Mouse (Mus musculus): ENCODE results near the gene Tnip1. TPM values are rescaled to one million over a fixed set of nuclear protein-coding genes. Genes with fewer than 3 reads are reported as not detected.

Tnip1 gene
- polyA plus RNA-seq, 1 experiment from 2014 or later, result 8.8 TPM

Other genes with a start within 250 kb of the Tnip1 start
- gene Cdc42se2, start 175.2 kb downstream of the Tnip1 start, polyA plus RNA-seq (2016; fragmentation: Nextera tagmentation; extraction: Ambion mirVana), result 182 and 187 TPM in 2 replicates
- 4.1 and 8.0 TPM in 2 replicates for gene Lyrm7, start 102.0 kb downstream of the Tnip1 start, polyA plus RNA-seq (2016; fragmentation: Nextera tagmentation; extraction: Ambion mirVana)
- gene Hint1, start 96.5 kb downstream of the Tnip1 start, polyA plus RNA-seq (2016; fragmentation: Nextera tagmentation; extraction: Ambion mirVana), result 675 and 687 TPM in 2 replicates
- gene Gpx3, start 60.5 kb downstream of the Tnip1 start, polyA plus RNA-seq (2016; fragmentation: Nextera tagmentation; extraction: Ambion mirVana), result 59.5 and 61.2 TPM in 2 replicates
- 35.4 and 38.9 TPM in 2 replicates for gene Anxa6, start 70.5 kb upstream of the Tnip1 start, polyA plus RNA-seq (2016; fragmentation: Nextera tagmentation; extraction: Ambion mirVana)
- gene Ccdc69, start 115.2 kb upstream of the Tnip1 start, polyA plus RNA-seq (2016; fragmentation: Nextera tagmentation; extraction: Ambion mirVana), result 0.25 and 0.73 TPM in 2 replicates
- gene Gm2a, start 135.2 kb upstream of the Tnip1 start, polyA plus RNA-seq (2016; fragmentation: Nextera tagmentation; extraction: Ambion mirVana), result 7.2 and 7.8 TPM in 2 replicates
- not detected in 2 replicates for gene Slc36a3, start 188.8 kb upstream of the Tnip1 start, polyA plus RNA-seq (2016; fragmentation: Nextera tagmentation; extraction: Ambion mirVana)
- gene Slc36a2, start 222.2 kb upstream of the Tnip1 start, polyA plus RNA-seq (2016; fragmentation: Nextera tagmentation; extraction: Ambion mirVana), result 0.21 and 0.46 TPM in 2 replicates
- 1.1 and 1.4 TPM in 2 replicates for gene Slc36a1, start 241.4 kb upstream of the Tnip1 start, polyA plus RNA-seq (2016; fragmentation: Nextera tagmentation; extraction: Ambion mirVana)

Measured in forebrain, embryonic 10.5 days (tissue).